Mouse (Mus musculus): ENCODE measurements at regions not wholly inside any gene's neighbourhood (a gene's known extent, or its start where the extent isn't known, plus 50 kb on each side); places are given as distances from the start of the nearest gene placed in this dataset.

DNA sequence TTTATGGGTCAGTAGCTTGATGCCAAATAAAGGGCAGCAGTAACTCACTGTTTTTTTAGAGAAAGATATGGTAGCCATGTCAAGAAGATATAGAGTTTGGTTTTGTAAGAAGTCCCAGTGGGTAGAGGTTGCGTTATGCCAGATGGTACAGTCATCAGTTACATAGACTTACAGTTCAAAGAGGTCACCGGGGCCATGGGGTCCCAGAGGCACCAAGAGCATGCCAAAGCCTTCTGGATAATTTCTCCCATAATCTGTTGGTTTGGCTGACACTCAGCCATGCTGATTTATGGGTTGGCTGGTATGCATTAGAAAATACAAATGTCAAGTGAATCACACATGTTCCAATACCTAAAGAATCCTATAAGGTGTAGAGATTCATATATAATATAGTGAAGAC lies 137.9 kb upstream of the Fbxl7 start:
- H3K4me2 ChIP-seq (ENCODE audit: low read depth, low read length) = no peak overlapping the region
- 81% methylated on average over 2 of the region's 2 CpGs for WGBS
- no peak overlapping the region for H3K4me3 ChIP-seq (replicated peaks; ENCODE audit: low read length)
- no peak overlapping the region for H3K9ac ChIP-seq (ENCODE audit: low read length)
- H3K36me3 ChIP-seq (ENCODE audit: control insufficient read depth, insufficient read depth, low read length) = no peaks in the 10 kb centered on the region
- no peaks in the 10 kb centered on the region for H3K4me1 ChIP-seq (ENCODE audit: control insufficient read depth, insufficient read depth, low read length)
- ATAC-seq (ENCODE audit: insufficient read depth, low FRiP score) = no peak
- H3K9me3 ChIP-seq (replicated peaks; ENCODE audit: control insufficient read depth, low read length) = no peaks in the 10 kb centered on the region
- H3K27me3 ChIP-seq (ENCODE audit: control insufficient read depth, insufficient read depth, low read length) = no peaks in the 10 kb centered on the region
- no peak overlapping the region for H3K27ac ChIP-seq (ENCODE audit: low read length)

DNA sequence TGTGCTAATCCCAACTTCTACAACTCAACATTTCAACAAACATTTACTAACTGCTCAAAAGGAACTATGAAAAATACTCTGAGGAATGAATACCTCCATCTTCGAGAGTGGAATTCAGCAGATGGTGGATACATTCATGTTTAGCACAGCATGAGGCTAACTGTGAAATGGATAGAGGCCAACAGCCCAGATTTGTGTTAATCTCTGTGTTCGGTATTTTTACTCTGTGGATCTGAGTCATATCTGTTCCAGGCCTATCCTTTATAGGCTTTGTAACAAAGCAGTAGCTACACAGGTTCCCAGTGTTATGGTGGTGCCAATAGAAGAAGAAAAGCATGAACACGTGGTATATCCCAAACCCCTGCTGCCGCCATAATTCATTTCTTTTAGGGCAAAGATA lies 148.4 kb upstream of the Fbxl7 start:
- Histone ChIP-seq H3K9me3 (replicated peaks; ENCODE audit: control insufficient read depth, low read length) (no peaks in the 10 kb centered on the region), H3K27ac (ENCODE audit: low read length) (no peak overlapping the region), H3K9ac (ENCODE audit: low read length) (no peak overlapping the region), H3K4me1 (ENCODE audit: control insufficient read depth, insufficient read depth, low read length) (no peaks in the 10 kb centered on the region), H3K4me2 (ENCODE audit: low read depth, low read length) (no peak overlapping the region), H3K4me3 (replicated peaks; ENCODE audit: low read length) (no peak overlapping the region), H3K27me3 (ENCODE audit: control insufficient read depth, insufficient read depth, low read length) (no peaks in the 10 kb centered on the region), H3K36me3 (ENCODE audit: control insufficient read depth, insufficient read depth, low read length) (no peaks in the 10 kb centered on the region)
- ATAC-seq (ENCODE audit: insufficient read depth, low FRiP score) = no peak
- 73% methylated on average over 4 of the region's 4 CpGs for whole genome bisulfite sequencing

DNA sequence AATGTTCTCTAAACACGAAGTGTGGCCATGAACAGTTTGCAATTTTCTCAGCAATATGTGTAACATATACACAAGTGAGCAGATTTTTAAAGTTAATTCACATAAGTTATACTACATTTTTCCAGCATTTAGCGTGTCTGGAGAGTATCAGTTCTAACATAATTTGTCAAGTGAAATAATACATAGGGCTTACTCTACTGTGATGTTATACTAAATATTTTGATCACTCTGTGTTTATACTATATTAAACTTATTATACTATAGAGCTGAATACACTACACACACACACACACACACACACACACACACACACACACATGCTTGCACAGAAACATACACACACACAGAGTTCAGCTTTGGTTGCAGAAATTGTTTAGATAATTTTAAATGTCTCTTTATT lies 155.3 kb upstream of the Fbxl7 start:
- Histone ChIP-seq H3K27me3 (ENCODE audit: control insufficient read depth, insufficient read depth, low read length) (no peaks in the 10 kb centered on the region), H3K9ac (ENCODE audit: low read length) (no peak overlapping the region), H3K9me3 (replicated peaks; ENCODE audit: control insufficient read depth, low read length) (no peaks in the 10 kb centered on the region), H3K4me1 (ENCODE audit: control insufficient read depth, insufficient read depth, low read length) (no peaks in the 10 kb centered on the region), H3K4me3 (replicated peaks; ENCODE audit: low read length) (no peak overlapping the region), H3K27ac (ENCODE audit: low read length) (peak overlapping the region; percentile 70; the same call in 1 of the 2 replicates), H3K4me2 (ENCODE audit: low read depth, low read length) (no peak overlapping the region), H3K36me3 (ENCODE audit: control insufficient read depth, insufficient read depth, low read length) (no peaks in the 10 kb centered on the region)
- 46% methylated on average over 2 of the region's 2 CpGs for WGBS
- ATAC-seq (ENCODE audit: insufficient read depth, low FRiP score) = peak; percentile 69; the same call in 1 of the 2 replicates

GRCm38 (mm10) chr15:27063456-27063855 lies 168.1 kb upstream of the Fbxl7 start:
- Histone ChIP-seq H3K9ac (ENCODE audit: low read length) (no peak overlapping the region), H3K4me2 (ENCODE audit: low read depth, low read length) (no peak overlapping the region), H3K27me3 (ENCODE audit: control insufficient read depth, insufficient read depth, low read length) (no peaks in the 10 kb centered on the region), H3K36me3 (ENCODE audit: control insufficient read depth, insufficient read depth, low read length) (no peaks in the 10 kb centered on the region), H3K27ac (ENCODE audit: low read length) (no peak overlapping the region), H3K4me3 (replicated peaks; ENCODE audit: low read length) (no peak overlapping the region), H3K9me3 (replicated peaks; ENCODE audit: control insufficient read depth, low read length) (no peaks in the 10 kb centered on the region), H3K4me1 (ENCODE audit: control insufficient read depth, insufficient read depth, low read length) (no peaks in the 10 kb centered on the region)
- ATAC-seq (ENCODE audit: insufficient read depth, low FRiP score) = no peak

DNA sequence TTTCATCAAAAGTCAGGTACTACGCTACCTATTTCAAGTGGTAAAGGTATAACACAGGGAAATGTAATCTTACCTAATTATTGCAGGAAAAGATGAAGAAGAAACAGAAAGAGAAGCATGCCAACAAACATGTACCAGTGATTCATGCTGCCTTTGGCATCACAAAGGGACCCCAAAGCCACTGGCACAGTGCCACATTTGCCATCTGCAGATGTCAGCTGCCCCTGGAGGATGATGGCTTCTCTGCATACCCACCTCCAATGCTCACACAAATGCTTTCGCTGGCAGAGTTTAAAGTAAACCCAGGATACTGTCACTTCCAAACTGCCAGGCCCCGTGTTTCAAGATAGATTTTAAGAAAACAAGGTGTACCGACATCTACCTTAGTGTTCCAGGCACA lies 168.6 kb upstream of the Fbxl7 start:
- H3K27me3 ChIP-seq (ENCODE audit: control insufficient read depth, insufficient read depth, low read length) = no peaks in the 10 kb centered on the region
- H3K27ac ChIP-seq (ENCODE audit: low read length) = no peak overlapping the region
- H3K4me3 ChIP-seq (replicated peaks; ENCODE audit: low read length) = no peak overlapping the region
- no peak overlapping the region for H3K4me2 ChIP-seq (ENCODE audit: low read depth, low read length)
- no peaks in the 10 kb centered on the region for H3K4me1 ChIP-seq (ENCODE audit: control insufficient read depth, insufficient read depth, low read length)
- no peak for ATAC-seq (ENCODE audit: insufficient read depth, low FRiP score)
- no peak overlapping the region for H3K9ac ChIP-seq (ENCODE audit: low read length)
- WGBS = 74% methylated on average over 4 of the region's 4 CpGs
- no peaks in the 10 kb centered on the region for H3K36me3 ChIP-seq (ENCODE audit: control insufficient read depth, insufficient read depth, low read length)
- no peaks in the 10 kb centered on the region for H3K9me3 ChIP-seq (replicated peaks; ENCODE audit: control insufficient read depth, low read length)

- Histone ChIP-seq H3K27ac (ENCODE audit: low read length) (no peak overlapping the region), H3K27me3 (ENCODE audit: control insufficient read depth, insufficient read depth, low read length) (no peaks in the 10 kb centered on the region), H3K4me1 (ENCODE audit: control insufficient read depth, insufficient read depth, low read length) (no peaks in the 10 kb centered on the region), H3K36me3 (ENCODE audit: control insufficient read depth, insufficient read depth, low read length) (no peaks in the 10 kb centered on the region), H3K4me3 (replicated peaks; ENCODE audit: low read length) (no peak overlapping the region), H3K9ac (ENCODE audit: low read length) (no peak overlapping the region), H3K9me3 (replicated peaks; ENCODE audit: control insufficient read depth, low read length) (no peaks in the 10 kb centered on the region), H3K4me2 (ENCODE audit: low read depth, low read length) (no peak overlapping the region)
- ATAC-seq (ENCODE audit: insufficient read depth, low FRiP score) = no peak
- WGBS = 50% methylated on average over 1 of the region's 1 CpGs
Measured at GRCm38 (mm10) chr15:27067691-27068090, 172.3 kb upstream of the Fbxl7 start.

- Histone ChIP-seq H3K4me3 (replicated peaks; ENCODE audit: low read length) (no peak overlapping the region), H3K9me3 (replicated peaks; ENCODE audit: control insufficient read depth, low read length) (no peaks in the 10 kb centered on the region), H3K36me3 (ENCODE audit: control insufficient read depth, insufficient read depth, low read length) (no peaks in the 10 kb centered on the region), H3K4me1 (ENCODE audit: control insufficient read depth, insufficient read depth, low read length) (no peaks in the 10 kb centered on the region), H3K27ac (ENCODE audit: low read length) (no peak overlapping the region), H3K9ac (ENCODE audit: low read length) (no peak overlapping the region), H3K4me2 (ENCODE audit: low read depth, low read length) (no peak overlapping the region), H3K27me3 (ENCODE audit: control insufficient read depth, insufficient read depth, low read length) (no peaks in the 10 kb centered on the region)
- WGBS = 80% methylated on average over 4 of the region's 4 CpGs
- ATAC-seq (ENCODE audit: insufficient read depth, low FRiP score) = no peak
Measured at GRCm38 (mm10) chr15:27077926-27078325, 182.5 kb upstream of the Fbxl7 start.

DNA sequence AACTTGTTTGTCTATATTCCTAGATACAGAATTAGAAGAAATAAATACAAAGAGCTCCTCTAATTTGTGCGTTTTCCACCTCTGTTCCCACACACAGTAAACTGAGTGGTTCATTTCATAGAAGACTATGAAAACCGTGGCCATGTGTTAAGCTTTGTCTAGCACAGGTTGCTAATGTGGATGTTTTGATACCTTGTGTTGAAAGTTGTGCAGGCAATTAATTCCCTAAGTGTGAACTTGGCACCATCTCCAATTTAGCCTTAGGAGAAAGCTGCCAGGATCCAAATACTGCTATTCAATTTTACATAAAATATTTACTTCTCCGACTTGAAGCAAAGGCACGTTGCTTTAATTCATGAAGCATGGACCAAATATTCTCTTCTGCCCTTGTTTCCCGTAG lies 187.4 kb upstream of the Fbxl7 start:
- 64% methylated on average over 5 of the region's 5 CpGs for WGBS

DNA sequence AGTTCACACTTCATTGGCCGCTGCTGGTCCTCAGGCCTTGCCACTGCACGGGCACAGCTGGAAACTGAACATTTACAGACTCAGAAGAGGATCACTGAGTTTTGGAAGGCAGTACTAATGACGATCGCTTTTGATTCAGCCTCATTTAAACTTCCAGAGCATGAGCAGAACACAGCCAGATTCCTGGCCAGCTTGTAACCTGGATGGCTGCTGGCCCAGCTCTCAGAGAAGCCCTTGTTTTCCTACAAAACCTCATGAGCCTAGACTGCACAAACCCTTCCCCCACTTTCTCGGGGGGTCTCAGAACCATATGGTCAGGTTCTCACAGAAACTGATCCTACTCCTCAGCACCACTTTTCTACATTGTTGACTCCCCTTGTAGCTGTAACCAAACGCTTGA lies 188.2 kb upstream of the Fbxl7 start:
- no peaks in the 10 kb centered on the region for H3K4me1 ChIP-seq (ENCODE audit: control insufficient read depth, insufficient read depth, low read length)
- H3K9me3 ChIP-seq (replicated peaks; ENCODE audit: control insufficient read depth, low read length) = no peaks in the 10 kb centered on the region
- WGBS = 74% methylated on average over 6 of the region's 6 CpGs
- no peaks in the 10 kb centered on the region for H3K36me3 ChIP-seq (ENCODE audit: control insufficient read depth, insufficient read depth, low read length)
- no peak for ATAC-seq (ENCODE audit: insufficient read depth, low FRiP score)
- H3K4me2 ChIP-seq (ENCODE audit: low read depth, low read length) = no peak overlapping the region
- H3K27ac ChIP-seq (ENCODE audit: low read length) = no peak overlapping the region
- H3K27me3 ChIP-seq (ENCODE audit: control insufficient read depth, insufficient read depth, low read length) = no peaks in the 10 kb centered on the region
- no peak overlapping the region for H3K4me3 ChIP-seq (replicated peaks; ENCODE audit: low read length)
- H3K9ac ChIP-seq (ENCODE audit: low read length) = no peak overlapping the region

More for the DNA sequence above, 187.4 kb upstream of the Fbxl7 start:
- Histone ChIP-seq H3K27ac (ENCODE audit: low read length) (no peak overlapping the region), H3K9me3 (replicated peaks; ENCODE audit: control insufficient read depth, low read length) (no peaks in the 10 kb centered on the region), H3K4me1 (ENCODE audit: control insufficient read depth, insufficient read depth, low read length) (no peaks in the 10 kb centered on the region), H3K36me3 (ENCODE audit: control insufficient read depth, insufficient read depth, low read length) (no peaks in the 10 kb centered on the region), H3K9ac (ENCODE audit: low read length) (no peak overlapping the region), H3K4me3 (replicated peaks; ENCODE audit: low read length) (no peak overlapping the region), H3K27me3 (ENCODE audit: control insufficient read depth, insufficient read depth, low read length) (no peaks in the 10 kb centered on the region), H3K4me2 (ENCODE audit: low read depth, low read length) (no peak overlapping the region)
- no peak for ATAC-seq (ENCODE audit: insufficient read depth, low FRiP score)

DNA sequence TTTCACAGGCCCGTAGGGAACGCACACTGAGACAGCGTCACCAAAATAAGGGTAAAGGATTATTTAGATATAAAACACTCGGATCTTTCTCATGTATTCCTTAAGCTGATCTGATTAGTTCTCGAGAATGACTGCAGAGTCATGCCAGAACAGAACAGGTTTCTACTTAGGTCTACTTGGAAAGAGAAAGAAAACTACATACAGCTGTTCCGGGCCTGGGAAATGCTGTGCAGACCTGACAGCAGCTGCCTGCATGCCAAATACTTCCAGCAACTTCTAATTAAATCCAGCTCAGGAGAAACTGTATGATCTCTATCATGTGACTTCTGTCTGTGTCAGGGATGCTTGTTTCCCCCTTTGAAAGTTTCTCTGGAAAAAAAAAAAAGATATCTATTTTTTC lies 193.8 kb upstream of the Fbxl7 start:
- peak; percentile 60; the same call in 1 of the 2 replicates for ATAC-seq (ENCODE audit: insufficient read depth, low FRiP score)
- H3K9me3 ChIP-seq (replicated peaks; ENCODE audit: control insufficient read depth, low read length) = no peaks in the 10 kb centered on the region
- no peaks in the 10 kb centered on the region for H3K4me1 ChIP-seq (ENCODE audit: control insufficient read depth, insufficient read depth, low read length)
- 66% methylated on average over 6 of the region's 6 CpGs for WGBS
- H3K9ac ChIP-seq (ENCODE audit: low read length) = no peak overlapping the region
- H3K4me2 ChIP-seq (ENCODE audit: low read depth, low read length) = no peak overlapping the region
- no peaks in the 10 kb centered on the region for H3K27me3 ChIP-seq (ENCODE audit: control insufficient read depth, insufficient read depth, low read length)
- no peak overlapping the region for H3K4me3 ChIP-seq (replicated peaks; ENCODE audit: low read length)
- H3K36me3 ChIP-seq (ENCODE audit: control insufficient read depth, insufficient read depth, low read length) = no peaks in the 10 kb centered on the region
- H3K27ac ChIP-seq (ENCODE audit: low read length) = no peak overlapping the region
